Mouse (Mus musculus): ENCODE measurements around the gene Vmn1r193.

GRCm38 (mm10) chr13:22191041-22191440 is 31.9 kb downstream of the Vmn1r193 start, which contains the start of gene Vmn1r192:
- TF ChIP-seq EP300 (IDR thresholded peaks at IDR 0.05; ENCODE audit: low read depth) (no peak), CTCF (IDR thresholded peaks at IDR 0.05; ENCODE audit: low read depth) (no peak)
